Mouse (Mus musculus) liver, adult 2 months (tissue): ENCODE data around the gene Upf1.

Experiments
- CTCF ChIP-seq: fragments of 200-500 bp; IDR thresholded peaks from 2 replicates; pipeline ENCODE4 v1.5.1; 2011; ENCODE audit warnings: low read depth, low read length, control low read depth
- POLR2A ChIP-seq: fragments of 200-500 bp; IDR thresholded peaks from 2 replicates; pipeline ENCODE4 v1.6.1; 2011; ENCODE audit warnings: low read length, control low read depth; ENCODE audit not compliant: insufficient read depth; ENCODE audit errors: extremely low read depth

DNA sequence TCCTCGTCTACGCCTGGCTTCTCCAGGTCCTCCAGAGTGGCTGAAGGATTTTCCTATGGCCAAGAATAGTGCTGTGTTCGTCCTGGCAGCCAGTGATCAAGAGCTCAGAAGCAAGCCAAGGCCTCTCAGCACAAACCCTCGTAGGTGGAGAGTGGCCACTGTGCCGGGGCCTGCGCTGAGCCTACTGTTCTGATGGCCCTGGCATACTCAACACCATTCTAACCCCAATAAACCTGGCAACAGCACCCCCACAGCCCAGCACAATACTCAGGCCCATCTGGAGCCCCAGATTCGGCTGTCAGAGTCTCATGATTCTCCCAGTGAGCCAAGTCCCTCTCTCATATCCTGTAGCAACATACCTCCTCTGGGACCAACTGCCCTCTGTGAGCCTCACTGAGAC, 12.4 kb downstream of the Upf1 start:
- TF ChIP-seq CTCF = no peak
- TF ChIP-seq POLR2A = no peak
